Mouse (Mus musculus) lung, adult 2 months (tissue): ENCODE data around the gene Fam83f. TPM values are rescaled to one million over a fixed set of nuclear protein-coding genes. Genes with fewer than 3 reads are reported as not detected.

Source experiments
- DNase-seq: peaks from one replicate; pipeline ENCODE4 v3.0.0; 2022
- H3K4me1 ChIP-seq: fragments of 200-500 bp; 2 replicates; pipeline ENCODE4 v1.6.1; 2011; ENCODE audit warnings: low read length; ENCODE audit not compliant: control insufficient read depth, insufficient read depth
- H3K4me3 ChIP-seq: fragments of 200-500 bp; replicated peaks from 2 replicates; pipeline ENCODE3; 2011; ENCODE audit warnings: low read depth, mild to moderate bottlenecking, control low read depth, low read length; ENCODE audit errors: extremely low read depth
- CTCF ChIP-seq: fragments of 200-500 bp; IDR thresholded peaks from 2 replicates; pipeline ENCODE4 v1.5.1; 2011; ENCODE audit warnings: mild to moderate bottlenecking, low read length, control low read depth; ENCODE audit not compliant: insufficient read depth
- POLR2A ChIP-seq: fragments of 200-500 bp; IDR thresholded peaks from 2 replicates; pipeline ENCODE4 v1.6.1; 2011; ENCODE audit warnings: low read depth, mild to moderate bottlenecking, control low read depth, low read length, borderline replicate concordance; ENCODE audit errors: extremely low read depth
- WGBS: fragments of 180-500 bp; shearing (Covaris S2); methylation state at CpG from one replicate; pipeline ENCODE4 v1.1.7; 2018; 5-methylcytosine and 5-hydroxymethylcytosine counted together
- polyA plus RNA-seq: library from polyadenylated mRNA; depleted of rRNA; stranded (reverse); fragments of >200 nt; gene quantifications from 2 replicates; pipeline ENCODE4 v1.2.3, GENCODE M21; 2012

Gene Fam83f
- polyA plus RNA-seq, 1 experiment: 2.2 TPM

- no peak for TF ChIP-seq CTCF
- no peak for TF ChIP-seq POLR2A
- H3K4me1 ChIP-seq: peaks cover 3% of the 10 kb centered on the region; the same call in 1 of the 2 replicates
- WGBS: 73% methylated on average over 13 of the region's 13 CpGs
- no peak overlapping the region for H3K4me3 ChIP-seq
- no peak for DNase-seq
Measured at GRCm38 (mm10) chr15:80636757-80637372, 34.8 kb upstream of the Fam83f start.

GRCm38 (mm10) chr15:80639071-80639702 lies 32.5 kb upstream of the Fam83f start:
- H3K4me3 ChIP-seq: no peak overlapping the region
- no peak for TF ChIP-seq POLR2A
- H3K4me1 ChIP-seq: peaks cover 6% of the 10 kb centered on the region; the same call in 1 of the 2 replicates
- WGBS: 42% methylated on average over 11 of the region's 11 CpGs
- no peak for DNase-seq

- Histone ChIP-seq H3K4me1 (peaks cover 6% of the 10 kb centered on the region; the same call in 1 of the 2 replicates), H3K4me3 (no peak overlapping the region)
- 75% methylated on average over 3 of the region's 3 CpGs for WGBS
- no peak for TF ChIP-seq CTCF
- TF ChIP-seq POLR2A: no peak
- DNase-seq: no peak
Measured at GRCm38 (mm10) chr15:80639874-80640273, 31.8 kb upstream of the Fam83f start.

GRCm38 (mm10) chr15:80641702-80642435 lies 29.8 kb upstream of the Fam83f start:
- DNase-seq: no peak
- Histone ChIP-seq H3K4me1 (peaks cover 6% of the 10 kb centered on the region; the same call in 1 of the 2 replicates), H3K4me3 (no peak overlapping the region)
- 67% methylated on average over 2 of the region's 2 CpGs for WGBS
- TF ChIP-seq POLR2A: no peak
- no peak for TF ChIP-seq CTCF

GRCm38 (mm10) chr15:80645006-80645797 lies 26.4 kb upstream of the Fam83f start:
- Histone ChIP-seq H3K4me3 (no peak overlapping the region), H3K4me1 (0 out of 2 replicates have a peak, but pooled peaks cover 3% of the 10 kb centered on the region)
- no peak for DNase-seq
- no peak for TF ChIP-seq POLR2A
- no peak for TF ChIP-seq CTCF
- WGBS: 80% methylated on average over 17 of the region's 17 CpGs

- 61% methylated on average over 15 of the region's 15 CpGs for WGBS
- TF ChIP-seq POLR2A (no peak), CTCF (no peak)
- no peak overlapping the region for H3K4me3 ChIP-seq
Measured at GRCm38 (mm10) chr15:80648977-80649606, 22.6 kb upstream of the Fam83f start.

GRCm38 (mm10) chr15:80650412-80650811 lies 21.2 kb upstream of the Fam83f start:
- WGBS: 69% methylated on average over 2 of the region's 2 CpGs
- TF ChIP-seq POLR2A (no peak), CTCF (no peak)
- H3K4me1 ChIP-seq: no peaks in the 10 kb centered on the region
- no peak for DNase-seq
- H3K4me3 ChIP-seq: no peak overlapping the region

More at GRCm38 (mm10) chr15:80648977-80649606, 22.6 kb upstream of the Fam83f start:
- DNase-seq: no peak
- H3K4me1 ChIP-seq: no peaks in the 10 kb centered on the region

GRCm38 (mm10) chr15:80653865-80654264 lies 17.8 kb upstream of the Fam83f start:
- TF ChIP-seq CTCF (no peak), POLR2A (no peak)

More at GRCm38 (mm10) chr15:80653865-80654264, 17.8 kb upstream of the Fam83f start:
- WGBS: 63% methylated on average over 8 of the region's 8 CpGs
- no peaks in the 10 kb centered on the region for H3K4me1 ChIP-seq
- no peak for DNase-seq
- H3K4me3 ChIP-seq: no peak overlapping the region
